Mouse (Mus musculus): Measurements from ENCODE around the gene Cbr2.

DNA sequence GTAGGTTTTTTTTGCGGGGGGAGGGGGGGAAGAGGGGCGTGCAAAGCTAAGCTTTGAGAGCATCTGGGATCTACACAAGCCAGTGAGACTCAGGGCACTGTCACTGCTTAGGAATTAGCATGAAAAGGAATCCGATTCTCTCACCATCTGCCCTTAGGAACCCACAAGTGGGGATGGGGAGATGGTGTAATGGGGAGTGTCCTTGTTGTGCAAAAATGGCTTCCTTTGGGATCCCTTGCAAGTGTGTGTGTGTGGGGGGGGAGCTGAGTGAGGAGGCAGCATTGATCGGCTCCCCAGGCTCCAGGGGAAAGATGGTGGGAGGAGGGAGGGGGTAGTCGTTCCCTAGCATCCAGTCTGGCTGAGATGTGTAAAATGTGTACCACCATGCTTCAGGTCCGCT is 45.2 kb upstream of the Cbr2 start:
- TF ChIP-seq POLR2A (IDR thresholded peaks at IDR 0.05; ENCODE audit: insufficient read depth, low read length) (no peak), CTCF (IDR thresholded peaks at IDR 0.05; ENCODE audit: low read depth, low read length) (no peak), EP300 (IDR thresholded peaks at IDR 0.05; ENCODE audit: insufficient read depth, low read depth, low read length) (peak; percentile 62; the same call in 1 of the 2 replicates)
